In the genomic region with DNA sequence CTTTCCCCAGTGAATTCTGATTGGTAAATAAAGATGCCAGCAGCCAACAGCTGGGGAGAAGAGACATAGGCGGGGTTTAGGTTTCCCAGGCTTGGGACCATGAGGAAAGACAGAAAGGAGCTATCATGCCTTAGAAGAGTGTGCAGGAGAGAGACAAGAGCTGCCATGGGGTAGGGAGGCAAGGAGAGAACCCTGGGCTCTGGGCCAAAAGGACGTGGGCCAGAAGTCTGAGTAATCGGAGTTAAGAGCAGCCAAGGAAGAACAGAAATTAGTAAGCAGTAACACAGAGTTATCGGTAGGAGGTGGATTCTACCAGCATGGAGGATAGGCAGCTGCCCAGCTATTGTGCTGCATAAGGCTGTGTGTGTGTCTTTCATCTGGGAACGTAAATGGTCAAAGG, we compare ENCODE assay signal across 10 mouse cellular contexts.
DNase-seq lines count a peak whose midpoint lies in the region; ATAC-seq and TF ChIP-seq lines count a peak whose summit lies in the region.
"Had no signal": no experiment of that assay in that cellular context is flagged by ENCODE, and none has a peak within 500 bp of the region (broad histone marks: within the 10 kb centered on the region; RNA-seq: fewer than 3 reads in every experiment).

No protein-coding gene starts in this region.

- 0 out of 2 replicates have a peak, but pooled peaks cover 4% of the 10 kb centered on the region for H3K27me3 ChIP-seq in kidney, embryonic 16.5 days (ENCODE audit: insufficient read depth, low read length)
- no peaks in the 10 kb centered on the region for H3K27me3 ChIP-seq in cerebellum, adult 2 months (ENCODE audit: control insufficient read depth, insufficient read depth, low read length)
- H3K27me3 ChIP-seq in intestine, embryonic 15.5 days (replicated peaks) = no peaks in the 10 kb centered on the region
- H3K27me3 ChIP-seq: embryonic facial prominence, embryonic 13.5 days had no signal

- H3K27ac ChIP-seq in kidney, embryonic 16.5 days (ENCODE audit: low read length) = no peak overlapping the region
- no peak overlapping the region for H3K27ac ChIP-seq in cerebellum, adult 2 months (ENCODE audit: insufficient read depth, low read length)
- H3K27ac ChIP-seq in intestine, embryonic 15.5 days = no peak overlapping the region
- H3K27ac ChIP-seq: embryonic facial prominence, embryonic 13.5 days had no signal

- no peaks in the 10 kb centered on the region for H3K4me1 ChIP-seq in kidney, embryonic 16.5 days (ENCODE audit: insufficient read depth, low read length)
- peaks cover 7% of the 10 kb centered on the region; the same call in 1 of the 2 replicates for H3K4me1 ChIP-seq in cerebellum, adult 2 months (ENCODE audit: control insufficient read depth, insufficient read depth, low read length)
- H3K4me1 ChIP-seq in intestine, embryonic 15.5 days (replicated peaks) = no peaks in the 10 kb centered on the region

- no peak for TF ChIP-seq POLR2A in cerebellum, adult 2 months (IDR thresholded peaks at IDR 0.05; ENCODE audit: borderline replicate concordance, insufficient read depth, low read length)

- TF ChIP-seq CTCF in cerebellum, adult 2 months (IDR thresholded peaks at IDR 0.05; ENCODE audit: borderline replicate concordance, insufficient read depth, low read depth, low read length) = no peak

- H3K4me2 ChIP-seq in kidney, embryonic 16.5 days (replicated peaks; ENCODE audit: low read depth, low read length) = no peak overlapping the region
- H3K4me2 ChIP-seq in intestine, embryonic 15.5 days (replicated peaks) = no peak overlapping the region
- H3K4me2 ChIP-seq: embryonic facial prominence, embryonic 13.5 days had no signal

- H3K9ac ChIP-seq in kidney, embryonic 16.5 days (replicated peaks; ENCODE audit: low read length) = no peak overlapping the region
- no peak overlapping the region for H3K9ac ChIP-seq in intestine, embryonic 15.5 days
- H3K9ac ChIP-seq: embryonic facial prominence, embryonic 13.5 days had no signal

- 69% methylated on average over 5 of the region's 5 CpGs for WGBS in kidney, embryonic 16.5 days
- 30% methylated on average over 5 of the region's 5 CpGs for WGBS in cerebellum, adult 2 months
- 50% methylated on average over 5 of the region's 5 CpGs for WGBS in intestine, embryonic 15.5 days

- peak; percentile 8 for DNase-seq in kidney, adult 9 months
- DNase-seq in cerebellum, adult 2 months = peak; percentile 63 to 74
- DNase-seq in layer of hippocampus, adult 9-11 months = peak; percentile 54
- DNase-seq in ovary, adult 18-20 months (ENCODE audit: low spot score) = peak; percentile 24
- no peak for DNase-seq in spleen, adult 18-20 months

- no peak overlapping the region for H3K4me3 ChIP-seq in kidney, embryonic 16.5 days (ENCODE audit: low read length)
- H3K4me3 ChIP-seq in cerebellum, adult 2 months (replicated peaks; ENCODE audit: insufficient read depth, low read depth, low read length) = no peak overlapping the region
- no peak overlapping the region for H3K4me3 ChIP-seq in intestine, embryonic 15.5 days (replicated peaks)
- H3K4me3 ChIP-seq: embryonic facial prominence, embryonic 13.5 days had no signal

- no peak for ATAC-seq in kidney, embryonic 16.5 days (ENCODE audit: low FRiP score, low TSS enrichment)
- ATAC-seq in intestine, embryonic 15.5 days = no peak
- ATAC-seq in erythroid progenitor cell, adult 5-6 weeks (replicated peaks; ENCODE audit: low FRiP score, poor library complexity, severe bottlenecking) = no peak

- no peaks in the 10 kb centered on the region for H3K9me3 ChIP-seq in kidney, embryonic 16.5 days (ENCODE audit: low read length)
- H3K9me3 ChIP-seq in intestine, embryonic 15.5 days = no peaks in the 10 kb centered on the region
- H3K9me3 ChIP-seq: embryonic facial prominence, embryonic 13.5 days had no signal

- H3K36me3 ChIP-seq in kidney, embryonic 16.5 days (ENCODE audit: insufficient read depth, low read length) = no peaks in the 10 kb centered on the region
- H3K36me3 ChIP-seq in intestine, embryonic 15.5 days = no peaks in the 10 kb centered on the region
- H3K36me3 ChIP-seq: embryonic facial prominence, embryonic 13.5 days; G1E had no signal

Comparison
In these comparisons a context has a peak if more than half of its experiments do, and no peak if none do; other contexts are left out.
1. DNase-seq: peak in kidney, adult 9 months (single experiment), cerebellum, adult 2 months (2 of 2), layer of hippocampus, adult 9-11 months (single experiment) and ovary, adult 18-20 months (single experiment); none in spleen, adult 18-20 months (0 of 2).